Mouse (Mus musculus) WW6 (cell line): ENCODE measurements around the gene Pced1b.
A peak's percentile ranks its signal among the peaks of the same experiment; 100 is the strongest.

Experiments used
- DNase-seq: peaks from one replicate; pipeline ENCODE4 v3.0.0-alpha.2; 2013; ENCODE audit warnings: low read depth, low spot score

The Pced1b gene

DNA sequence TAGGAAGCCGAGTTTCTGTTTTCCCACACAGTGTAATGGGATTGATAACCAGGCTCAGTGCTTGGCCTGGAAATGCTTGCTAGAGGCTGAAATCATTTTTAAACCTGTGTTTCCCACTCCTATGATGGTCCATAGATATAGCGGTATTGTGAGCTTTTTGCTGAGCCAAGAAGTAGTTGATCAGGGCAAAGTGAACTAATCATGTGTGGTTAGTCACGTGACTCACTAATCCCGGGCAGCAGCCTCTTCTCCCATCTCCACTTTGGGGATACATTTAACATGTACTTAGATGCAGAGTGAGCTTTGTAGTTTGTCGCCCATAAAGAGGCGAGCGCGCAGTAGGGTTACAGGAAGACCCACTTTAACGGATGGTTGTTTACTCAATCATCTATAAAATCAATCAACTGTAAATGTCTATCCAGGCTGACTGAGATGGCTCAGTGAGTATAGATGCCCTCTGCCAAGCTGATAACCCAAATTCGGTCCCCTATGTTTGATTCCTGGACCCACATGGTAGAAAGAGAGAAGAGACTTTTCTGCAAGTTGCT is 38.8 kb downstream of the Pced1b start:
- DNase-seq = no peak

DNA sequence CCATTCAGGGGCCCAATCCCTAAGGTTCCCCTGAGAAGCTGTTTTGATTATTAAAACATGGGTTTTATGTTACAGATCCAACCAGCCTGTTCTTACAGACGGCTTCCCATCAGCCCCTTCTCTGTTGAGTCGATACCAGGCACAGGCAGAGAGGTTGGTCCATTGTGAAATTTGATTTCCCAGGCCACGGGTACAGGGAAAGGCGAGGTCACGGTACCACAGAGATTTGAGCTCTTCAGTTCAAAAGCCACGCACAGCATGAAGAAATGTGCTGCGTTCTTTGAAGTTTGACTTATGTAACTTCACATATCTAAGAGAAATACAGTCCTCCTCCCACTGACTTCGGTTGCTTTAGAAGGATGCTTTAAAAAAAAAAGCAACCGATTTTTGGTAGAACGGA is 39.8 kb downstream of the Pced1b start:
- no peak for DNase-seq

DNA sequence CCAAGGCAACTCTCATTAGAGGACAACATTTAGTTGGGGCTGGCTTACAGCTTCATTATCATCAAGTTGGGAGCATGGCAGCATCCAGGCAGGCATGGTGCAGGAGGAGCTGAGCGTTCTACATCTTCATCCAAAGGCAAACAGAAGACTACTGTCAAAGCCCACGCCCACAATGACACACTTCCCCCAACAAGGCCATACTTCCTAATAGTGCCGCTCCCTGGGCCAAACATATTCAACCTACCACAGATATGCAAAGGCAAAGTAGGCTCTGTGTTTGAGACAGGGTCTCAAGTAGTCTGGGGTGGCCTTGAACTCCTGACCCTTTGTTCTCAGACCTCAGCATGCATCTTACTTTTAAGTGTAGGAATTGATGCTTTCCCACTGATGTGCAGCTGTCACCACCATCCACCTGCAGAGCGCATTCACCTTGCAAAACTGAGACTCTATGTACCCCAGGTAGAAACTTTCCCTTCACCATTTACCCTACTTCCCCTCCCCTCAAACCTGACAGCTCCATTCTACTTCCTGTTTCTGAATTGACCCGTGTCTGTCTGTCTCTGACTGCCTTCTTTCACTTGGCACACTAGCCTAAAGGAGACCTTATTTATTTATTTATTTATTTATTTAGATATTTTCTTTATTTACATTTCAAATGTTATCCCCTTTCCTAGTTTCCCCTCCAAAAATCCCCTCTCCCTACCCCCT is 40.7 kb downstream of the Pced1b start:
- DNase-seq = no peak

DNA sequence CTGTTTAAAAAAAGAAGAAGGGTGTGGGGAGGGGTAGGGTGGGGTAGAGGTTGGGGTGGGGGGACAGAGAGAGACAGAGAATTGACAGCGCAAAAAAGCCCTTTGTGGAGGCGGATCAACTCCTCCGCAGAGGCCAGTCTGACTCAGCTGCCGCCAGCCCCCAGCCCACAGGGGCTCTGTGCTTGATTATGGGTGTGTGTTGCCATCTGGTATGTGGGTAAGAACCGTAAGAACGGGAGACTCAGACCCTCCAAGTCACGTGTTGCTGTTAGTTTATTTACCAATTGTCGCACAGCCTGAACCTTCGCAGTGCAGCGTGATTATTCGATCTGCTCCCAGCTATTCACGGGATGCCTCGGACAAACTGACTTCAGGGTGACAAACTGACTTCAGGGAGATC is 41.8 kb downstream of the Pced1b start:
- no peak for DNase-seq

- DNase-seq = no peak
Measured at GRCm38 (mm10) chr15:97289176-97289575, 42.3 kb downstream of the Pced1b start.

GRCm38 (mm10) chr15:97290351-97290750 is 43.4 kb downstream of the Pced1b start:
- DNase-seq = no peak

DNA sequence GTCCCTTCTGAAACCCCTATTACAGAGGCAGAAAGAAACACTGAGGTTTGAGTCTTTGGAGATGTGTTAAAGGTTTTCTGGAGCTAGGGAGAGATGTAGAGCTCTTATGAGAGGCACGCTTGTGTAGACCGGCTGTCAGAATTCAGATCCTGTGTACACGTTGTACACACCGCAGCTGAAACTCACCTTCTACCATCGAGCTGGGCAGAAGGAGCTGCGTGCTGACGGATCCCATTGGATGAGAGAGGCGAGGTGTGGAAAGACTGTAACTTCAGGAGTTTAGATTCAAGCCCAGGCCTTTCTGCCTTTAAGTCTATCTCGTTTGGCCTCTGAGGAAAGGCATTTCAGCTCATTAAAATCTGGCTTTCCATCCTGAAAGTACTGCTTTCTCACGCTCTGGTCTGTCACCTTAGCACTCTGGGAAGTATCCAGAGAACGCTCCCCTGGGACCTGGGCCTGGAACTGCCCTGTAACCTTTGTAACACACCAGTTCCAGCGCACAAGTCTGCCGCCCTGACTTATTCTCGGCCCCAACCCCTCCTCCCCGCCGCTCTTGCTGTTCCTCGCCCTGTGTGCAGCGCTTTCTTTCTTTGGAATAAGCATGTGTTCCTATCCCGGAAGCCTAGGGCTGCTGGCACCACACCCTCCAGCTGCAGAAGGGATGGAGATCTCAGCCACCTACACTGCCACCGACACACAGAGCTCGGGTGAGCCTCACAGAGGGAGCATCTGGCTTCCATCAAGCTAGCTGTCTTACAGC is 44.6 kb downstream of the Pced1b start:
- DNase-seq = no peak

GRCm38 (mm10) chr15:97307935-97308334 is 61.0 kb downstream of the Pced1b start:
- no peak for DNase-seq

DNA sequence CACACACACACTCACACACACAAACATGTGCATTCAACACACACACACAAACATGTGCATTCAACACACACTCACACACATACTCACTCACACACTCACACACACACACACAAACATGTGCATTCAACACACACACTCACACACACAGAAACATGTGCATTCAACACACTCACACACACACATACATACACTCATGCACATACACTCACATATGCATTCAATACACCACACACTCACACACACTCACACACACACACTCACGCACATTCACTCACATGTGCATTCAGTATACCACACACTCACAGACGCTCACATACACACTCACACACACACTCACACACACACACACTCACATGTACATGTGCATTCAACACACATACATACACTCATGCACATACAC is 62.6 kb downstream of the Pced1b start:
- no peak for DNase-seq

DNA sequence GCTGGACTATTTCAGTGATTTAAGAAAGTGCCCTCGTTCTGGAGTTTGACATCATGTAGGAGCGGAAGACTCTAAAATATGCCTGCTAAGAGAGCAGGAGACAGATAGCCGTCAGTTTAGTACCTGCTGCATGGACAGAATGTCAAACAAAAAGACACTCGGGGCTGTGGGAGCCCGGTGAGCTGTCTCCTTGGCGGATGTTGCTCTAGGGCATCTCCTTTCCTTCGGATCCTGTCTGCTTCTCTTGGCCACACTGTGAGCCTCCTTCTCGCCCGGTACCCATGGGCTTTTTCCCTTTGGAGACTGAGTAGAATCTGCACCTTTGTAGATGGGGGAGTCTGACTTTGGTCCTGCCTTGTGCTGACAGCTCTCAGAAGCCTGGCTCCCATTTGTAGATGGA is 63.3 kb downstream of the Pced1b start:
- no peak for DNase-seq

DNA sequence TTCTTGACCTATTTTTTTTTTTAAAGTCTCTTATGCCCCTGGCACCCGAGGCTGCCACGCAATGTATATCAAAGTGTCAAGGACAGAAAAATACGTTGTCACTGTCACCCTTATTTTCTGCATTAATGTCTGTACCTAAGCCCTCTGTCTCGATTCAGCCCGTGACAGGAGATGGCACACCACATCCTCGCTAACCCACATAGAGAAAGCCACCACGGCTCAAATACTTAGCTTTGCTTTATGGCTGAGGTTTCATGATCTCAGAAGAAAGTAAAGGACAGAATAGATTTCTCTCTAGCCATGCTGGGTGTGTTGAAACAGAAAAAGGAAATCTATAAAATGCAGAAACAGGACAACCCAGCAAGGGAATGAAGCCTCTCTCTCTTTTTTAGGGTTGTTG is 64.3 kb downstream of the Pced1b start:
- DNase-seq = no peak

DNA sequence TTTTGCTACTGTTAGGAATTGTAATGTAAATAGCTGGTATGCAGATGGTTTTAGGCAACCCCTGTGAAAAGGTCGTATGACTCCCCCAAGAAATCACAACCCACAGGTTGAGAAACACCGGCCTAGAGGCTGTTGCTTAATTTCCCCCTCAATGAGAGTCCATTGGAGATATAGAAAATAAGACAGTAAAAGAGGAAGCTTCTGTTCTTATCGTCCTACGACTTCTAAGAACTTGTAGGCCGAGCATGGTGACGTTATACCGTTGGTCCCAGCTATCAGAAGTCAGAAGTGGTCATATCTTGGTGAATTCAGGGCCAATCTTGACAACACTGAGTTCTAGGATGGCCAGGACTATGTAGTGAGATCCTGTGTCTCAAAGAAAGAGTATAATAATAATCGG is 65.0 kb downstream of the Pced1b start:
- no peak for DNase-seq

DNA sequence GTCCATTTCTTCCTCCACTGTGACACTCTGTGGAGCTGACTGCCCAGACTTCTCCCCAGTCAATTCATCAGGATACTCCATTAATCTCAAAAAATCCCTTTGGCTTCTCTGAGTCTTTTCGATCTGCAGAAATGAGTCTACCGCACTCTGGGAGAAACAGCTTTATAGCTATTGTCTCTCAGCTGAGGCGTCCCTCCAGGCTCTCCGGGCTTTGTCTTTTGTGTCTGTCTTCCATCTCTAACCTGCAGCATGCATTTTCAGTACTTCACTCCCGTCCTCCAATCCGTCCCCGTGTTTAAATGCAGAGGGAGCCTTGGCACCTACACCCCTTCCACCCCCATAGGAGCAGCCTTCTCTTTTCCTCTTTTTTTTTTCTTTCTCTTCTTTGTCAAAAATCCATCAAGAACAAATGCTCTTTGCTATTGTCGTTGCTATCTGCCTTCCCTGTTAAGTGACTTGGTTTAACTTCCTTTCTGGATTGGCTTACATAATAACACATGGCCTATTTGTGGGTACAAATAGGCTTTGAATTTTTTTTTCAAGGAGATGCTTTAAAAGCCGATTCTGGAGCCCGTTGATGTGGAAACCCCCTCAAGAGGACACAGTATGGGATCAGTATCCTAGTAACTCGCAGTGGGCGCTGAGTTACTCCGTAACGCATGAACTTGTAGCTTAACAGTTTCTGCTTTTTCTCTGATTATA is 68.0 kb downstream of the Pced1b start:
- DNase-seq = no peak

DNA sequence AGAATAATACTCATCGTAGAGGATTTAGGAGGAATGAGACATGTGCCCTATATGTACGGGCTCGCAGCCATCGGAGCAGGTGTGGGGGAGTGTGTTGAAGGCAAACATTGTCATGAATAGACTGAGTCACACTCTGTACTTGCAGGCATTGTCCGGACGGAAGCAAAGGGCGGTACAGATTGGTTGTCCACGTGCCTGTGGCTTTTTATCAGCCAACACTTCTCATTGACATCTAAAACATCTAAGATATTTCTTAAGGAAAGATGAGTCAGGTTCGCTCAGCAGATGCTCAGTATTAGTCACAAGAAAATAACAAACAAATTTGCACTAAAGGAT is 68.5 kb downstream of the Pced1b start:
- no peak for DNase-seq

- no peak for DNase-seq
Measured at GRCm38 (mm10) chr15:97318365-97319001, 71.6 kb downstream of the Pced1b start.

DNA sequence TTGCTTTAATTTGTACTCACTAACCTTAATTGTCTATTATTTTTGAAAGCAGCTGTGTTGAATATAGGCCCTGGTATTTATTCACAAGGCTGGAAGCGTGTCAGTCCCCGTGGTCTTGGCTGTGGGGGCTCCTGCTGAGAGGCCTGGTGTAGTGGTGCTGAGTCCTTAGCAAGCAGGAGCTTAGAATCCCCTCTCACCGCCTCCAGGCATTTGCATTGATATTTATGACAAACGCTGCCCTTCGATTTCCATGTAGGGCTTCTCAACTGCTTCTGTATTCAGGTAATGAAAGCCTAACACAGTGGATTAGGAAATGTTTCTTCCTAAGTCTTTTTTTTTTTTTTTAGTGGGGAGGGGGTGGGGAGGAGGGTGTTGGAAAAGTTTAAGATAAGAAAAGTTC is 75.9 kb downstream of the Pced1b start:
- DNase-seq = no peak

- no peak for DNase-seq
Measured at GRCm38 (mm10) chr15:97323466-97323865, 76.6 kb downstream of the Pced1b start.

GRCm38 (mm10) chr15:97324311-97324710 is 77.4 kb downstream of the Pced1b start:
- DNase-seq = no peak

DNA sequence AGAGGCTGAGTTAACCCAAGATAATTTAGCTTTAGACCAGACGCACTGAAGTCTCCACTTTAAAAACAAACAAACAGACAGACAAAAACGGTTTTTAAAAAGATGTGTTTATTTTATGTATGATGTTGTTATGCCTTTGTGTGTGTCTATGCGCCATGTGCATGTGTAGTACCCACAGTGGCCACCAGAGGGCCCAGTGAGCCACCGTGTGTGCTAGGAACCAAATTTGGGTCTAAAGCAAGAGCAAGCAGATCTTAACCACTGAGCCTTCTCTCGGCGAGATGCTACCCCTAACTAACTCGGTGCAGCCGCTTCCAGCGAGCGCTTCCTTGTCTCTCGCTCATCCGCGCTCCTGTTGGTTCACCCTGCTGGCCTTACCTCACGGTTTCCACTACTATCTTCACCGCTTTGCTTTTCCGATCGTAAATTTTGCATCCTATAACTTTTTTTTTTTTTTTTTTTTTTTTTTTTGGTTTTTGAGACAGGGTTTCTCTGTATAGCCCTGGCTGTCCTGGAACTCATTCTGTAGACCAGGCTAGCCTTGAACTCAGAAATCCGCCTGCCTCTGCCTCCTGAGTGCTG is 80.7 kb downstream of the Pced1b start:
- DNase-seq = peak; percentile 68

DNA sequence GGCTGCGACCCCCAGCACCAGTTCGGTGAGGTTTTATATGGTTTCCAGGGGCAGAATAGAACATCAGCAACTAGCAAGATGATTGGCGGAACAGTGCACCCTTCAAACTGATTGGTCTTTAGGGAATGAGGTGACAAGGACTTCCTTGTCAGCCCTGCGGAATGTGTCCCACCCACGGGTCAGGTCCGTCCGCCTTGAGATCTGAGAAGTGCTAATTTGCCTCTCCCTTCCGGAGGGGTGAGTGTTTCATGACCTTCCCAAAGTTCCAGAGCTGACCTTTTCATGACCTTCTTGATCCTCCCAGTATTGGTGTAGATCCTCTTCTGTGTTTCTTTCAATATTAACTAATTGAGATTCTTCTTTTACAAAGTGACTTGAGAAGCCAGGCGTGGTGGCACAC is 85.7 kb downstream of the Pced1b start:
- DNase-seq = peak; percentile 61

GRCm38 (mm10) chr15:97337636-97338352 is 90.9 kb downstream of the Pced1b start:
- DNase-seq = no peak
